Mouse (Mus musculus) lung, postnatal 0 days (tissue): Measurements from ENCODE around the gene Il1rap. TPM values are rescaled to one million over a fixed set of nuclear protein-coding genes. Genes with fewer than 3 reads are reported as not detected.
A peak's percentile ranks its signal among the peaks of the same experiment; 100 is the strongest.

Experiments used
- ATAC-seq: fragments of 200-750 bp; cut with Nextera tagmentation; 2 replicates; pipeline ENCODE4 v1.8.0; 2017; ENCODE audit warnings: moderate library complexity
- DNase-seq: peaks from one replicate; pipeline ENCODE4 v3.0.0-alpha.2; 2016; ENCODE audit warnings: low spot score
- H3K27ac ChIP-seq: fragments of 300-500 bp; sonication (generic); 2 replicates; pipeline ENCODE4 v1.5.1; 2014; ENCODE audit warnings: antibody characterized with exemption, mild to moderate bottlenecking, low read length, mixed read lengths
- H3K27me3 ChIP-seq: fragments of 300-500 bp; sonication (generic); replicated peaks from 2 replicates; pipeline ENCODE4 v1.6.1; 2014; ENCODE audit warnings: low read length, mixed read lengths; ENCODE audit not compliant: insufficient read depth
- H3K36me3 ChIP-seq: fragments of 300-500 bp; sonication (generic); 2 replicates; pipeline ENCODE4 v1.6.1; 2014; ENCODE audit warnings: low read length, mixed read lengths; ENCODE audit not compliant: insufficient read depth
- H3K4me1 ChIP-seq: fragments of 300-500 bp; sonication (generic); 2 replicates; pipeline ENCODE4 v1.6.1; 2014; ENCODE audit warnings: antibody characterized with exemption, low read depth, low read length, mixed read lengths; ENCODE audit not compliant: insufficient read depth
- H3K4me2 ChIP-seq: fragments of 300-500 bp; sonication (generic); replicated peaks from 2 replicates; pipeline ENCODE4 v1.6.1; 2014; ENCODE audit warnings: low read depth, mild to moderate bottlenecking, low read length, moderate library complexity, mixed read lengths
- H3K4me3 ChIP-seq: fragments of 300-500 bp; sonication (generic); 2 replicates; pipeline ENCODE4 v1.5.1; 2014; ENCODE audit warnings: low read depth, low read length
- H3K9ac ChIP-seq: fragments of 300-500 bp; sonication (generic); replicated peaks from 2 replicates; pipeline ENCODE4 v1.6.1; 2014; ENCODE audit warnings: low read depth, mild to moderate bottlenecking
- H3K9me3 ChIP-seq: fragments of 300-500 bp; sonication (generic); 2 replicates; pipeline ENCODE4 v1.6.1; 2016; ENCODE audit warnings: low read length, mixed read lengths
- CTCF ChIP-seq: IDR thresholded peaks from 2 replicates; pipeline ENCODE4 v1.5.1; 2016; ENCODE audit warnings: antibody characterized with exemption, mild to moderate bottlenecking
- EP300 ChIP-seq: IDR thresholded peaks from 2 replicates; pipeline ENCODE4 v1.6.1; 2016; ENCODE audit warnings: antibody characterized with exemption, mild to moderate bottlenecking, control low read depth
- WGBS: fragments of 180-500 bp; shearing (Covaris S2); extraction: QIAGEN DNeasy Blood & Tissue Kit; methylation state at CpG from one replicate; pipeline ENCODE4 v1.1.7; 2014; 5-methylcytosine and 5-hydroxymethylcytosine counted together
- polyA plus RNA-seq: library from polyadenylated mRNA; unstranded; fragments of >200 nt; fragmentation: Nextera tagmentation; extraction: Ambion mirVana; gene quantifications from 2 replicates; pipeline ENCODE4 v1.2.1, GENCODE M21; 2015

The Il1rap gene
- polyA plus RNA-seq, 1 experiment from 2014 or later = 7.4 TPM

- DNase-seq = no peak
- Histone ChIP-seq H3K36me3 (no peaks in the 10 kb centered on the region), H3K27me3 (no peaks in the 10 kb centered on the region), H3K4me1 (no peaks in the 10 kb centered on the region), H3K9ac (no peak overlapping the region), H3K4me2 (no peak overlapping the region), H3K27ac (no peak overlapping the region), H3K4me3 (no peak overlapping the region), H3K9me3 (no peaks in the 10 kb centered on the region)
- 77% methylated on average over 1 of the region's 1 CpGs for WGBS
- no peak for ATAC-seq
- TF ChIP-seq EP300 (no peak), CTCF (no peak)
Observed at GRCm38 (mm10) chr16:26558797-26559196, 22.7 kb upstream of the Il1rap start.

- Histone ChIP-seq H3K9me3 (no peaks in the 10 kb centered on the region), H3K4me2 (no peak overlapping the region), H3K36me3 (no peaks in the 10 kb centered on the region), H3K4me1 (no peaks in the 10 kb centered on the region), H3K27ac (no peak overlapping the region), H3K4me3 (no peak overlapping the region), H3K27me3 (no peaks in the 10 kb centered on the region), H3K9ac (no peak overlapping the region)
- WGBS = 35% methylated on average over 2 of the region's 2 CpGs
- TF ChIP-seq EP300 (no peak), CTCF (no peak)
- DNase-seq (no peak), ATAC-seq (no peak)
Observed at GRCm38 (mm10) chr16:26561743-26562142, 19.8 kb upstream of the Il1rap start.

- Histone ChIP-seq H3K36me3 (no peaks in the 10 kb centered on the region), H3K27me3 (no peaks in the 10 kb centered on the region), H3K4me1 (no peaks in the 10 kb centered on the region), H3K9ac (no peak overlapping the region), H3K27ac (no peak overlapping the region), H3K4me3 (no peak overlapping the region), H3K4me2 (no peak overlapping the region), H3K9me3 (no peaks in the 10 kb centered on the region)
- WGBS = 38% methylated on average over 2 of the region's 2 CpGs
- DNase-seq (no peak), ATAC-seq (no peak)
- TF ChIP-seq EP300 (no peak), CTCF (no peak)
Observed at GRCm38 (mm10) chr16:26562771-26563170, 18.7 kb upstream of the Il1rap start.

- no peak overlapping the region for H3K9ac ChIP-seq
- no peak overlapping the region for H3K4me2 ChIP-seq
- no peaks in the 10 kb centered on the region for H3K4me1 ChIP-seq
- DNase-seq = no peak
- no peak for ATAC-seq
- TF ChIP-seq CTCF (no peak), EP300 (no peak)
- no peak overlapping the region for H3K4me3 ChIP-seq
- H3K27me3 ChIP-seq = no peaks in the 10 kb centered on the region
- no peak overlapping the region for H3K27ac ChIP-seq
- no peaks in the 10 kb centered on the region for H3K9me3 ChIP-seq
- no peaks in the 10 kb centered on the region for H3K36me3 ChIP-seq
Observed at GRCm38 (mm10) chr16:26569387-26569978, 12.0 kb upstream of the Il1rap start.

GRCm38 (mm10) chr16:26571836-26572235 lies 9.7 kb upstream of the Il1rap start:
- ATAC-seq = peak; percentile 55
- no peak overlapping the region for H3K9ac ChIP-seq
- no peak overlapping the region for H3K4me2 ChIP-seq
- peak; percentile 24 for DNase-seq
- no peaks in the 10 kb centered on the region for H3K36me3 ChIP-seq
- no peak overlapping the region for H3K27ac ChIP-seq
- whole genome bisulfite sequencing = 71% methylated on average over 2 of the region's 2 CpGs
- no peaks in the 10 kb centered on the region for H3K4me1 ChIP-seq
- H3K9me3 ChIP-seq = no peaks in the 10 kb centered on the region
- H3K27me3 ChIP-seq = no peaks in the 10 kb centered on the region
- no peak overlapping the region for H3K4me3 ChIP-seq
- TF ChIP-seq EP300 (no peak), CTCF (no peak)

GRCm38 (mm10) chr16:26574173-26574572 lies 7.3 kb upstream of the Il1rap start:
- 79% methylated on average over 5 of the region's 5 CpGs for WGBS
- H3K4me2 ChIP-seq = no peak overlapping the region
- no peak for TF ChIP-seq CTCF
- TF ChIP-seq EP300 = peak; percentile 43; the same call in 1 of the 2 replicates
- no peaks in the 10 kb centered on the region for H3K9me3 ChIP-seq
- no peaks in the 10 kb centered on the region for H3K36me3 ChIP-seq
- H3K27ac ChIP-seq = no peak overlapping the region
- H3K4me3 ChIP-seq = no peak overlapping the region
- peak; percentile 74 for DNase-seq
- H3K4me1 ChIP-seq = no peaks in the 10 kb centered on the region
- H3K9ac ChIP-seq = no peak overlapping the region
- ATAC-seq = peak; percentile 73
- no peaks in the 10 kb centered on the region for H3K27me3 ChIP-seq
